Mouse (Mus musculus): ENCODE measurements around the gene Epha8. TPM values are rescaled to one million over a fixed set of nuclear protein-coding genes. Genes with fewer than 3 reads are reported as not detected.

The Epha8 gene
- total and polyA plus RNA-seq, 3 experiments = 0.03 TPM; not detected in 2

- Histone ChIP-seq H3K9me3 (replicated peaks; ENCODE audit: insufficient read depth, low read length) (no peaks in the 10 kb centered on the region), H3K27ac (ENCODE audit: control insufficient read depth, low read depth, low read length) (no peak overlapping the region), H3K27me3 (ENCODE audit: control insufficient read depth in 1 of 2, insufficient read depth in 2 of 2, low read length in 2 of 2) (no peaks in the 10 kb centered on the region), H3K36me3 (ENCODE audit: control insufficient read depth in 1 of 2, insufficient read depth in 2 of 2, low read length in 2 of 2) (no peaks in the 10 kb centered on the region), H3K4me3 (ENCODE audit: control insufficient read depth in 1 of 2, insufficient read depth in 1 of 2, low read depth in 2 of 2, low read length in 2 of 2) (no peak overlapping the region), H3K9ac (ENCODE audit: control insufficient read depth, low read depth, low read length, poor library complexity, severe bottlenecking) (no peak overlapping the region), H3K79me2 (ENCODE audit: control insufficient read depth, insufficient read depth, low read length, poor library complexity) (no peaks in the 10 kb centered on the region), H3K4me1 (ENCODE audit: control insufficient read depth in 1 of 2, insufficient read depth in 2 of 2, low read length in 2 of 2) (no peaks in the 10 kb centered on the region)
- TF ChIP-seq USF1 (IDR thresholded peaks at IDR 0.05; ENCODE audit: low read depth, low read length) = no peak
- TF ChIP-seq POLR2A (IDR thresholded peaks at IDR 0.05; ENCODE audit: control insufficient read depth in 1 of 2, insufficient read depth in 1 of 2, low read depth in 1 of 2, low read length in 2 of 2, poor library complexity in 1 of 2) = no peak
- TF ChIP-seq MYC (IDR thresholded peaks at IDR 0.05; ENCODE audit: low read depth, low read length) = no peak
- no peak for TF ChIP-seq MEF2A (IDR thresholded peaks at IDR 0.05; ENCODE audit: extremely low read depth, insufficient replicate concordance, low read depth, low read length, poor library complexity, severe bottlenecking)
- no peak for TF ChIP-seq NRF1 (IDR thresholded peaks at IDR 0.05; ENCODE audit: insufficient read depth, low read depth, low read length, poor library complexity, severe bottlenecking)
- TF ChIP-seq KAT2A (conservative IDR thresholded peaks at IDR 0.05; ENCODE audit: low read depth, low read length) = no peak
- TF ChIP-seq ZKSCAN1 (IDR thresholded peaks at IDR 0.05; ENCODE audit: low read depth, low read length) = no peak
- DNase-seq (ENCODE audit: low read depth, low spot score) = no peak
Observed at GRCm38 (mm10) chr4:136916359-136917164, 40.1 kb downstream of the Epha8 start.

GRCm38 (mm10) chr4:136912841-136913240 is 43.8 kb downstream of the Epha8 start:
- Histone ChIP-seq H3K9me3 (replicated peaks; ENCODE audit: insufficient read depth, low read length) (no peaks in the 10 kb centered on the region), H3K27ac (ENCODE audit: control insufficient read depth, low read depth, low read length) (no peak overlapping the region), H3K27me3 (ENCODE audit: control insufficient read depth in 1 of 2, insufficient read depth in 2 of 2, low read length in 2 of 2) (no peaks in the 10 kb centered on the region), H3K79me2 (ENCODE audit: control insufficient read depth, insufficient read depth, low read length, poor library complexity) (no peaks in the 10 kb centered on the region), H3K4me3 (ENCODE audit: control insufficient read depth in 1 of 2, insufficient read depth in 1 of 2, low read depth in 2 of 2, low read length in 2 of 2) (no peak overlapping the region), H3K4me1 (ENCODE audit: control insufficient read depth in 1 of 2, insufficient read depth in 2 of 2, low read length in 2 of 2) (no peaks in the 10 kb centered on the region), H3K9ac (ENCODE audit: control insufficient read depth, low read depth, low read length, poor library complexity, severe bottlenecking) (no peak overlapping the region), H3K36me3 (ENCODE audit: control insufficient read depth in 1 of 2, insufficient read depth in 2 of 2, low read length in 2 of 2) (no peaks in the 10 kb centered on the region)
- TF ChIP-seq GATA1 (IDR thresholded peaks at IDR 0.05; ENCODE audit: low read depth, low read length) = no peak
- no peak for TF ChIP-seq ETS1 (IDR thresholded peaks at IDR 0.05; ENCODE audit: low read depth, low read length)
- TF ChIP-seq ZKSCAN1 (IDR thresholded peaks at IDR 0.05; ENCODE audit: low read depth, low read length) = no peak
- TF ChIP-seq POLR2AphosphoS2 (IDR thresholded peaks at IDR 0.05; ENCODE audit: low read length) = no peak
- TF ChIP-seq TAL1 (IDR thresholded peaks at IDR 0.05; ENCODE audit: low read length) = no peak
- no peak for TF ChIP-seq USF1 (IDR thresholded peaks at IDR 0.05; ENCODE audit: low read depth, low read length)
- no peak for TF ChIP-seq ELF1 (IDR thresholded peaks at IDR 0.05; ENCODE audit: low read depth, low read length)
- no peak for TF ChIP-seq NELFE (IDR thresholded peaks at IDR 0.05; ENCODE audit: low read depth, low read length)
- TF ChIP-seq E2F4 (IDR thresholded peaks at IDR 0.05; ENCODE audit: borderline replicate concordance, low read depth, low read length) = no peak
- TF ChIP-seq TCF12 (IDR thresholded peaks at IDR 0.05; ENCODE audit: low read depth, low read length) = no peak
- TF ChIP-seq RCOR1 (IDR thresholded peaks at IDR 0.05; ENCODE audit: low read depth, low read length) = no peak
- TF ChIP-seq EP300 (IDR thresholded peaks at IDR 0.05; ENCODE audit: low read depth in 1 of 2, low read length in 2 of 2) = no peak
- TF ChIP-seq BHLHE40 (IDR thresholded peaks at IDR 0.05; ENCODE audit: borderline replicate concordance, low read depth, low read length) = no peak
- no peak for TF ChIP-seq MXI1 (IDR thresholded peaks at IDR 0.05; ENCODE audit: low read depth, low read length)
- TF ChIP-seq ZNF384 (IDR thresholded peaks at IDR 0.05; ENCODE audit: low read depth, low read length) = no peak
- TF ChIP-seq SIN3A (IDR thresholded peaks at IDR 0.05; ENCODE audit: low read length) = no peak
- no peak for DNase-seq (ENCODE audit: low read depth, low spot score)

All from MEL (cell line).